Mouse (Mus musculus) neutrophil, adult 65 days (primary cell): ENCODE results near the gene Col1a1. TPM values are rescaled to one million over a fixed set of nuclear protein-coding genes. Genes with fewer than 3 reads are reported as not detected.

ENCODE experiments used
- total RNA-seq: library from RNA; stranded (reverse); gene quantifications from 2 replicates; pipeline ENCODE4 v1.2.4, GENCODE M21; 2023

Gene Col1a1
- total RNA-seq: 139 and 187 TPM in 2 replicates

DNA sequence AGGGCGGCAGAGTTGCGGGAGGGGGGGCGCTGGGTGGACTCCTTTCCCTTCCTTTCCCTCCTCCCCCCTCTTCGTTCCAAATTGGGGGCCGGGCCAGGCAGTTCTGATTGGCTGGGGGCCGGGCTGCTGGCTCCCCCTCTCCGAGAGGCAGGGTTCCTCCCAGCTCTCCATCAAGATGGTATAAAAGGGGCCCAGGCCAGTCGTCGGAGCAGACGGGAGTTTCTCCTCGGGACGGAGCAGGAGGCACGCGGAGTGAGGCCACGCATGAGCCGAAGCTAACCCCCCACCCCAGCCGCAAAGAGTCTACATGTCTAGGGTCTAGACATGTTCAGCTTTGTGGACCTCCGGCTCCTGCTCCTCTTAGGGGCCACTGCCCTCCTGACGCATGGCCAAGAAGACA is at the start of gene Col1a1:
TSS of gene Col1a1 (plus strand) at position 180 of the 400 bp plus-strand sequence.

DNA sequence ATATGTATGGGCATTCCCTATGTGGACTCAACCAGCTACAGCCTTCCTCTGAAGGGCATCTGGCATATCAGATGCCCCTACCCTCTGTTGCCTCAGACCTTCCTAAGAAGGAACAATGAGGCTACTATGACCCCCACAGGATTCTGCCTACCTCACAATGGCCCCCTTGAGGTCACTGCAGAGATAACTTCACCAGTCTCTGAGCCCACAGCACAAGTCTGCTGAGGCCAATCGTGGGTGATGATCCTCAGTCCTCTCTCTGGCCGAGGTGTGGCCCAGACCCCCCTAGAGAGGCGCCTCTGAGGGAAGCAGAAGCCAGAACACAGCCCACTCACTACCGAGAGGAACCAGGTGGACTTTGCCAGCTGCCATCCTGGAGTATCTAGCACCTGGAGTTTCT is 31.4 kb downstream of the Col1a1 start, which contains the start of gene Hils1:
TSS of gene Hils1 (plus strand) at position 175 of the 400 bp plus-strand sequence.

DNA sequence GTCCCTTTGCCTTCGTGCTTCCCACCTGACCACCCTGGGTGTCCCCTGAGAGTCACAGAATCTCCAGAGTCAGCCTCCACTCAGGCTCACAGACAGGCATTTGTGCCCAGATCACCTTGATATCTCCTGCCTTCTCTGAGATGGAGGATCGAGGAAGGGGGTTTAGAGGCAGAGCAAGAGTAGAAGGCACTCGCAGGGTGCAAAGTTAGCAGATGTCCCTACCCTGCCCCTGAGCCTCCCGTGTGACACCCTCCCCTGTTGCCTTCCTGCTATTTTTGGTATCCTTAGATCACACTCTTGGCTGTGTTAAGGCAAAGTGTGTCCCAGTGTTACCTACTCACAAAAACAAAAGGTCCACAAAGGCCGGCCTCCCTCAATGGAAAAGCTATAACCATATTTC is 40.2 kb downstream of the Col1a1 start, which contains the start of gene Sgca:
TSS of gene Sgca (minus strand) at position 129 of the 400 bp plus-strand sequence.

DNA sequence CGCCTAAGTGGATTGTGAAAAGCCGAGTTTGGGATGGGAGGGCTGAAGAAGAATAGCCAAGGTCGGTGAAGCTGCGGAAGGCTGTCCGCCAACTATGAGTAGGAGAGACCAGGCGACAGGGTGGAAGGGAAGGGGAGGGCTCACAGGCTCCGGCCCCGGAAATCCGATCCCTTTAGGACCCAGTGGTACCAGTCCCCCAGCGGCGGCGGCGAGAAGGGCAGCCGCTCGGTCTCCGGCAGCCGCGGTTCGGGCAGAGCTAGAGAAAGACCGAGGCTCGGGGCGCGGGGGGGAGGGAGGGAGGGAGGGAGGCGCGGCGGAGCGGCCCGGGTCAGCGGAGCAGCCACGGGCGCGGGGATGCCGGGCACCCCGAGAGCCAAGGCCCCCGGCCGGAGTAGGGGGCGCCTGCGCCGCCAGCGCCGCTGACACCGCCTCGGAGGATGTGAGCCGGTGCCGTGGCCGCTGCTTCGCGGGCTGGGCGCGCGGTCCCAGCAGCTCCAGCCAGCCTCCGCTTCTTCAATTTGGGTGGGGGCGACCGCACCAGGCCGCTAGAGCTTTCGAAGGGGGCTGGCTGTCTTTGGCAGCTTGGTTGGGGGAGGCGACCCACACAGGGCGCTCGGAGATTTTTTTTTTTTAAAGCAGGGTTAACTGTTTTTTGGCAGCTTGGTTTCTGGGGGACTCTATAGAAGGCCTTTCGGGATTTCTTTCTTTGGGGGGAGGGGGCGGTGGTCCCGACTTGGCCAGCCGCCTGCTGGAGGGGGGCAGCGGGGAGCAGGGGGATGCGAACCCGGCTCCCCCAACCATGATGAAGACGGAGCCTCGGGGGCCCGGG is 54.9 kb downstream of the Col1a1 start, which contains the start of gene Ppp1r9b:
TSS of gene Ppp1r9b (plus strand) at position 287 of the 829 bp plus-strand sequence.

Other genes with a start within 250 kb of the Col1a1 start
- not detected in 2 replicates for gene Gm11541, start 231.7 kb upstream of the Col1a1 start, total RNA-seq
- gene Cdc34b, start 194.4 kb upstream of the Col1a1 start, total RNA-seq: not detected in 2 replicates
- gene Tmem92, start 153.5 kb upstream of the Col1a1 start, total RNA-seq: not detected in 2 replicates
- gene Hils1, start 31.4 kb downstream of the Col1a1 start, total RNA-seq: not detected in 2 replicates
- not detected in 2 replicates for gene Sgca, start 40.1 kb downstream of the Col1a1 start, total RNA-seq
- gene Ppp1r9b, start 54.8 kb downstream of the Col1a1 start, total RNA-seq: 82.7 and 95.5 TPM in 2 replicates
- gene Samd14, start 73.7 kb downstream of the Col1a1 start, total RNA-seq: 1.3 and 1.4 TPM in 2 replicates
- gene Pdk2, start 105.1 kb downstream of the Col1a1 start, total RNA-seq: 2.2 and 4.4 TPM in 2 replicates
- gene Itga3, start 140.6 kb downstream of the Col1a1 start, total RNA-seq: not detected in 2 replicates
- not detected in 2 replicates for gene Dlx3, start 183.9 kb downstream of the Col1a1 start, total RNA-seq
- gene Dlx4, start 210.0 kb downstream of the Col1a1 start, total RNA-seq: not detected in 2 replicates